Mouse (Mus musculus) lung, postnatal 0 days (tissue): Measurements from ENCODE around the gene Eml1.

Experiments
- CTCF ChIP-seq: IDR thresholded peaks from 2 replicates; pipeline ENCODE4 v1.5.1; 2016; ENCODE audit warnings: antibody characterized with exemption, mild to moderate bottlenecking
- EP300 ChIP-seq: IDR thresholded peaks from 2 replicates; pipeline ENCODE4 v1.6.1; 2016; ENCODE audit warnings: antibody characterized with exemption, mild to moderate bottlenecking, control low read depth

- no peak for TF ChIP-seq EP300
- TF ChIP-seq CTCF = no peak
These were observed 62.7 kb downstream of the Eml1 start for GRCm38 (mm10) chr12:108433498-108433897.
